Mouse (Mus musculus) intestine, postnatal 0 days (tissue): ENCODE measurements at regions not wholly inside any gene's neighbourhood (a gene's known extent, or its start where the extent isn't known, plus 50 kb on each side); places are given as distances from the start of the nearest gene placed in this dataset.

Experiments used
- ATAC-seq: fragments of 200-750 bp; cut with Nextera tagmentation; 2 replicates; pipeline ENCODE4 v1.8.0; 2017; ENCODE audit warnings: mild to moderate bottlenecking, moderate TSS enrichment, moderate library complexity
- H3K27ac ChIP-seq: fragments of 300-500 bp; sonication (generic); 2 replicates; pipeline ENCODE4 v1.5.1; 2014; ENCODE audit warnings: mild to moderate bottlenecking, low read depth, low read length, moderate library complexity
- H3K27me3 ChIP-seq: fragments of 300-500 bp; sonication (generic); replicated peaks from 2 replicates; pipeline ENCODE4 v1.6.1; 2014; ENCODE audit warnings: low read length, mixed read lengths; ENCODE audit not compliant: control insufficient read depth, insufficient read depth
- H3K36me3 ChIP-seq: fragments of 300-500 bp; sonication (generic); 2 replicates; pipeline ENCODE4 v1.6.1; 2014; ENCODE audit warnings: mild to moderate bottlenecking, moderate library complexity; ENCODE audit not compliant: control insufficient read depth, insufficient read depth
- H3K4me1 ChIP-seq: fragments of 300-500 bp; sonication (generic); replicated peaks from 2 replicates; pipeline ENCODE4 v1.6.1; 2014; ENCODE audit warnings: antibody characterized with exemption, low read length, mixed read lengths; ENCODE audit not compliant: control insufficient read depth, insufficient read depth
- H3K4me2 ChIP-seq: fragments of 300-500 bp; sonication (generic); replicated peaks from 2 replicates; pipeline ENCODE4 v1.6.1; 2014; ENCODE audit warnings: low read depth, mild to moderate bottlenecking, moderate library complexity
- H3K4me3 ChIP-seq: fragments of 300-500 bp; sonication (generic); 2 replicates; pipeline ENCODE4 v1.5.1; 2014; ENCODE audit warnings: low read depth, low read length
- H3K9ac ChIP-seq: fragments of 300-500 bp; sonication (generic); 2 replicates; pipeline ENCODE4 v1.6.1; 2014; ENCODE audit warnings: mild to moderate bottlenecking, low read depth, low read length
- H3K9me3 ChIP-seq: fragments of 300-500 bp; sonication (generic); 2 replicates; pipeline ENCODE4 v1.6.1; 2016; ENCODE audit warnings: mixed run types; ENCODE audit not compliant: control insufficient read depth
- CTCF ChIP-seq: sonication (generic); IDR thresholded peaks from 2 replicates; pipeline ENCODE4 v1.5.1; 2016; ENCODE audit warnings: low read depth, mild to moderate bottlenecking, control low read depth, antibody characterized with exemption, moderate library complexity
- WGBS: fragments of 180-500 bp; shearing (Covaris S2); extraction: QIAGEN DNeasy Blood & Tissue Kit; methylation state at CpG from one replicate; pipeline ENCODE4 v1.1.7; 2014; 5-methylcytosine and 5-hydroxymethylcytosine counted together

- Histone ChIP-seq H3K27ac (no peak overlapping the region), H3K36me3 (no peaks in the 10 kb centered on the region), H3K9ac (no peak overlapping the region), H3K4me3 (no peak overlapping the region), H3K27me3 (no peaks in the 10 kb centered on the region), H3K4me1 (peaks cover 3% of the 10 kb centered on the region), H3K4me2 (no peak overlapping the region), H3K9me3 (no peaks in the 10 kb centered on the region)
- no peak for ATAC-seq
- TF ChIP-seq CTCF = no peak
- 34% methylated on average over 5 of the region's 5 CpGs for WGBS
Measured at GRCm38 (mm10) chr6:54762499-54762898, 54.2 kb upstream of the Znrf2 start.

GRCm38 (mm10) chr6:54763669-54764068 lies 53.0 kb upstream of the Znrf2 start:
- Histone ChIP-seq H3K27ac (no peak overlapping the region), H3K9me3 (no peaks in the 10 kb centered on the region), H3K36me3 (no peaks in the 10 kb centered on the region), H3K4me2 (no peak overlapping the region), H3K4me3 (no peak overlapping the region), H3K27me3 (no peaks in the 10 kb centered on the region), H3K4me1 (peaks cover 3% of the 10 kb centered on the region), H3K9ac (no peak overlapping the region)
- peak; percentile 81 for ATAC-seq
- 45% methylated on average over 4 of the region's 4 CpGs for WGBS
- no peak for TF ChIP-seq CTCF

DNA sequence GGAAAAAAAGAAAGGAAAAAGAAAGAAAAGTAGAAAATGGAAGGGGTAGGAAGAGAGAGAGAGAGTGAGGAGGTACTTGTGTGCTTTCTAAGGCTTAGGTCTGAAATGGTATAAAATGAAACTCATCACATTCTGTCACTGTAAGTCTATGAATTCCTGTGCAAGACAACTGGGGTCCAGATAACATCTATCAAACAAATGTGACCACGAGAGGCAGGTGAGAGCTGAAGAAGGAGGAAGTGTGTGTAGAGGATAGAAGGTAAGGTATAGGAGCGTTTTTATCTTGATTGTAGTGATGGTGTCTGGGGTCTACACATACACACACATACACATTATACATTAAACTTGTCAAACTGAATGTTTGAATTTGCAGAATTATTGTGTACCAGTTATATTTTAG lies 51.0 kb upstream of the Znrf2 start:
- Histone ChIP-seq H3K27ac (no peak overlapping the region), H3K27me3 (no peaks in the 10 kb centered on the region), H3K4me2 (no peak overlapping the region), H3K9ac (no peak overlapping the region), H3K4me3 (no peak overlapping the region), H3K9me3 (no peaks in the 10 kb centered on the region), H3K36me3 (no peaks in the 10 kb centered on the region), H3K4me1 (peaks cover 3% of the 10 kb centered on the region)
- no peak for TF ChIP-seq CTCF
- WGBS = 75% methylated on average over 2 of the region's 2 CpGs
- no peak for ATAC-seq

DNA sequence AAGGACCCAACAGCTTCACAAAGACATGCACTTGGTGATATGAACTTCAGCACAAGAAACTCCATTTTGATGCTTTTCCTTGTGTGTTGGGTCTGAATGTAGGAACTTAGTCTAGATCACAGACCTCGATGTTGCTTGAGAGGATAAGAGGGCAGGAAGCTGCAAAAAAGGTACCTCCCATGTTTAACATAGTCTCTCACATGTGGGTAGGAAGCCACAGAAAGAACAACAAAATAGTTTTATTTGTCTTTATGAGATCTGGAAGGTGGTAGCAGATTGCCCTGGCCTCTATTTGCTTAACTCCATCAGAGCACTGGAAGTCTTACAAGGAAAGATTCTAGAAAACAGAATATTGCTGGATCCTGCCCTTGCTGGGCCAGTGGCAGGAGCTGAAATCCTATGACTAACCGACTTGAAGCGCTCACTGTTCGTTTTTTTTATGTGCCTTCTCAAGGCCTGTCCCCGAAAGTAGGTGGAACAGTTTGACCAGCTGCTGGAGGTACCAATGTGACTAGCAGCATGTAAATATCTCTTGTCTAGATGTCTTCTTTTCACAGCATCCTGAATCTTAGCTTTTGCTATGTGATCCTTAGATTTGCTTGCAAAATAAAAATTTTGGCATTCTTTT lies 50.1 kb upstream of the Znrf2 start:
- 76% methylated on average over 5 of the region's 5 CpGs for WGBS
- H3K27ac ChIP-seq = no peak overlapping the region

More for the DNA sequence above, 50.1 kb upstream of the Znrf2 start:
- Histone ChIP-seq H3K4me3 (no peak overlapping the region), H3K9ac (no peak overlapping the region), H3K4me2 (no peak overlapping the region), H3K36me3 (no peaks in the 10 kb centered on the region), H3K27me3 (no peaks in the 10 kb centered on the region), H3K9me3 (no peaks in the 10 kb centered on the region), H3K4me1 (peaks cover 3% of the 10 kb centered on the region)
- ATAC-seq = no peak
- TF ChIP-seq CTCF = no peak
